Mouse (Mus musculus): ENCODE data around the gene Pla2g16.

The Pla2g16 gene

GRCm38 (mm10) chr19:7564457-7564856 lies 7.2 kb downstream of the Pla2g16 start:
- no peak for DNase-seq (ENCODE audit: low spot score)

GRCm38 (mm10) chr19:7566826-7567225 lies 9.6 kb downstream of the Pla2g16 start:
- no peak for DNase-seq (ENCODE audit: low spot score)

GRCm38 (mm10) chr19:7568364-7568763 lies 11.1 kb downstream of the Pla2g16 start:
- DNase-seq (ENCODE audit: low spot score), result no peak

- no peak for DNase-seq (ENCODE audit: low spot score)
Measured at GRCm38 (mm10) chr19:7569650-7570049, 12.4 kb downstream of the Pla2g16 start.

- no peak for DNase-seq (ENCODE audit: low spot score)
Measured at GRCm38 (mm10) chr19:7576180-7576579, 18.9 kb downstream of the Pla2g16 start.

GRCm38 (mm10) chr19:7577710-7578109 lies 20.5 kb downstream of the Pla2g16 start:
- DNase-seq (ENCODE audit: low spot score), result no peak

- no peak for DNase-seq (ENCODE audit: low spot score)
Measured at GRCm38 (mm10) chr19:7581042-7581441, 23.8 kb downstream of the Pla2g16 start.

- DNase-seq (ENCODE audit: low spot score), result no peak
Measured at GRCm38 (mm10) chr19:7583101-7583500, 25.8 kb downstream of the Pla2g16 start.

GRCm38 (mm10) chr19:7583599-7583998 lies 26.3 kb downstream of the Pla2g16 start:
- DNase-seq (ENCODE audit: low spot score), result no peak

GRCm38 (mm10) chr19:7585279-7585678 lies 28.0 kb downstream of the Pla2g16 start:
- DNase-seq (ENCODE audit: low spot score), result no peak

GRCm38 (mm10) chr19:7585764-7586163 lies 28.5 kb downstream of the Pla2g16 start:
- no peak for DNase-seq (ENCODE audit: low spot score)

- no peak for DNase-seq (ENCODE audit: low spot score)
Measured at GRCm38 (mm10) chr19:7590795-7591194, 33.5 kb downstream of the Pla2g16 start.

GRCm38 (mm10) chr19:7592018-7592417 lies 34.8 kb downstream of the Pla2g16 start:
- DNase-seq (ENCODE audit: low spot score), result no peak

- no peak for DNase-seq (ENCODE audit: low spot score)
Measured at GRCm38 (mm10) chr19:7595534-7595933, 38.3 kb downstream of the Pla2g16 start.

- no peak for DNase-seq (ENCODE audit: low spot score)
Measured at GRCm38 (mm10) chr19:7598481-7598880, 41.2 kb downstream of the Pla2g16 start.

GRCm38 (mm10) chr19:7601551-7601950 lies 44.3 kb downstream of the Pla2g16 start:
- no peak for DNase-seq (ENCODE audit: low spot score)

GRCm38 (mm10) chr19:7604107-7604506 lies 46.8 kb downstream of the Pla2g16 start:
- no peak for DNase-seq (ENCODE audit: low spot score)

- no peak for DNase-seq (ENCODE audit: low spot score)
Measured at GRCm38 (mm10) chr19:7605013-7605412, 47.8 kb downstream of the Pla2g16 start.

GRCm38 (mm10) chr19:7605930-7606783 lies 48.9 kb downstream of the Pla2g16 start:
- no peak for DNase-seq (ENCODE audit: low spot score)

- DNase-seq (ENCODE audit: low spot score), result peak; percentile 35
Measured at GRCm38 (mm10) chr19:7606801-7607689, 49.8 kb downstream of the Pla2g16 start, which contains the start of gene Lgals12. Gene Lgals12, minus strand, starts transcription at chr19:7607193.

GRCm38 (mm10) chr19:7607690-7608201 lies 50.5 kb downstream of the Pla2g16 start:
- DNase-seq (ENCODE audit: low spot score), result no peak

GRCm38 (mm10) chr19:7611942-7612757 lies 54.9 kb downstream of the Pla2g16 start, which contains the start of gene Hrasls5:
Gene Hrasls5, plus strand, starts transcription at chr19:7612541.
- no peak for DNase-seq (ENCODE audit: low spot score)

All from ovary, postnatal 36 days (tissue).